Mouse (Mus musculus): ENCODE data around the gene Atp8a2. TPM values are rescaled to one million over a fixed set of nuclear protein-coding genes. Genes with fewer than 3 reads are reported as not detected.
A peak's percentile ranks its signal among the peaks of the same experiment; 100 is the strongest.

The Atp8a2 gene
- total RNA-seq, 2 experiments from 2014 or later: 72.2 to 76.0 TPM

GRCm38 (mm10) chr14:60086254-60086807, 110.6 kb downstream of the Atp8a2 start:
- TF ChIP-seq CTCF (IDR thresholded peaks at IDR 0.05): no peak
- Histone ChIP-seq H3K4me3 (peak overlapping the region; percentile 51), H3K27ac (no peak overlapping the region)
- no peak for DNase-seq (ENCODE audit: extremely low spot score in 1 of 2, low spot score in 2 of 2)
- intact Hi-C loops (cut with DNase I): no loop called here

GRCm38 (mm10) chr14:60082771-60083170, 114.2 kb downstream of the Atp8a2 start:
- no peak for TF ChIP-seq CTCF (IDR thresholded peaks at IDR 0.05)
- Histone ChIP-seq H3K27ac (no peak overlapping the region), H3K4me3 (no peak overlapping the region)
- no peak for DNase-seq (ENCODE audit: extremely low spot score in 1 of 2, low spot score in 2 of 2)
- intact Hi-C loops (cut with DNase I): no loop called here

DNA sequence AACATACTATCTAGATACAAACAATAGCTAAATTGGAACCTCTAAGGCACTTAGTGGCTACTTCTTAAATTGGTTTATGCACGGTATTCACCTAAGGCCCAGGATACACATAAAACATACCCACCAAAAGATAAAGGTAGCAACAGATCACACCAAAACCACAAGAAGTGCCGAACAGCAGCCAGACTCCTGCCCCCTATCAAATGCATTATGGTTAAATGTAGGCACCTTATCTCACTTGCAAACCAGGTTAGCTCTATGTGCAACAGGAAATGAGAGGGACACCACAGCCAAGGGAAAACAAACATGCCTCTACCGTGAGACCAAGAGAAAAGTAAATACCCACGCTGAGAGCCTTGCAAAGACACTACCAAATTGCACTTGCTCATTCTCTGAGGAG, 124.5 kb downstream of the Atp8a2 start:
- Histone ChIP-seq H3K4me3 (no peak overlapping the region), H3K27ac (no peak overlapping the region)
- intact Hi-C loops (cut with DNase I): no loop called here
- DNase-seq (ENCODE audit: extremely low spot score in 1 of 2, low spot score in 2 of 2): no peak
- no peak for TF ChIP-seq CTCF (IDR thresholded peaks at IDR 0.05)

GRCm38 (mm10) chr14:60065186-60065585, 131.8 kb downstream of the Atp8a2 start:
- Histone ChIP-seq H3K4me3 (no peak overlapping the region), H3K27ac (no peak overlapping the region)
- DNase-seq (ENCODE audit: extremely low spot score in 1 of 2, low spot score in 2 of 2): peak in 1 of 2 experiments; percentile 3
- intact Hi-C loops (cut with DNase I): no loop called here
- TF ChIP-seq CTCF (IDR thresholded peaks at IDR 0.05): no peak

- Histone ChIP-seq H3K4me3 (no peak overlapping the region), H3K27ac (no peak overlapping the region)
- no peak for DNase-seq (ENCODE audit: extremely low spot score in 1 of 2, low spot score in 2 of 2)
- intact Hi-C loops (cut with DNase I): no loop called here
- no peak for TF ChIP-seq CTCF (IDR thresholded peaks at IDR 0.05)
These were observed 136.0 kb downstream of the Atp8a2 start for GRCm38 (mm10) chr14:60061023-60061422.

DNA sequence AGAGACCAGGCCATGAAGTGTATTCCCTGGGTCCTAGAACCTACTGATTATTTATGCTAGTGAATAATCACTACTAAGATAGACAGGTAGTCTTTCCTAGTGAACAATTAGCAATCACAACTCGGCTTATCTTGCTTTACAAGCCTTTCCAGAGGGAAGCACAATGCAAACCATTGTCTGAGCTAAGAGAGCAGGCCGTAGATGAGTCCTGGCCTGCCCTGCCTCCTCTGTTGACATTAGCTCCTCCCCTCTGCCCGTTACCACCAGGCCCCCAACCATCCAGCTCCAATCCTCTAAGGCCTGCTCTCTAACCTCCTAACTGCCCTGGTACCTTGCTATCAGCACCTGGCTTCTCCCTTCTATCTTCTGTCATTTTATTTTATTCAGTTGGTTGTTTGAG, 138.1 kb downstream of the Atp8a2 start:
- Histone ChIP-seq H3K4me3 (no peak overlapping the region), H3K27ac (no peak overlapping the region)
- DNase-seq (ENCODE audit: extremely low spot score in 1 of 2, low spot score in 2 of 2): no peak
- no peak for TF ChIP-seq CTCF (IDR thresholded peaks at IDR 0.05)
- intact Hi-C loops (cut with DNase I): no loop called here

DNA sequence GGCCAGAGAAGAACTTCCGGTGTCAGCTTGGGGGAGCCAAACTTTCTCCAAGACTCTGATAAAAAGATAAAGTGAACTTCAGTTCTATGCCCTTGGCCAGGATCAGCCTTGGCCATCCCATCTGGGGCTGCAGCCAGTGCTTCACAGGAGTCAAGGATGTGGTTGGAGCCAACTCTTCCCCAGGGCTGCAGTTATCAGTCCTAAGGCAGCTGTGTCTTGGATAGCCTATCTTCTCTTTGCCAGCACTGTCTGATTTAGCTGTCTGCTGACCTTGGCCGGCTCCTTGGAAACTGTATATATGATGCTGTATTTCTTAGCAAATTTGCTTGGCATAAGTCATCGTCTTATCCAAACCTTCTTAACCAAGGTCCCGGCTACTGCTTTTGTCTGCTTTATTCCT, 141.7 kb downstream of the Atp8a2 start:
- H3K27ac ChIP-seq: no peak overlapping the region
- intact Hi-C loops (cut with DNase I): no loop called here
- no peak overlapping the region for H3K4me3 ChIP-seq
- DNase-seq (ENCODE audit: extremely low spot score in 1 of 2, low spot score in 2 of 2): no peak
- TF ChIP-seq CTCF (IDR thresholded peaks at IDR 0.05): no peak

DNA sequence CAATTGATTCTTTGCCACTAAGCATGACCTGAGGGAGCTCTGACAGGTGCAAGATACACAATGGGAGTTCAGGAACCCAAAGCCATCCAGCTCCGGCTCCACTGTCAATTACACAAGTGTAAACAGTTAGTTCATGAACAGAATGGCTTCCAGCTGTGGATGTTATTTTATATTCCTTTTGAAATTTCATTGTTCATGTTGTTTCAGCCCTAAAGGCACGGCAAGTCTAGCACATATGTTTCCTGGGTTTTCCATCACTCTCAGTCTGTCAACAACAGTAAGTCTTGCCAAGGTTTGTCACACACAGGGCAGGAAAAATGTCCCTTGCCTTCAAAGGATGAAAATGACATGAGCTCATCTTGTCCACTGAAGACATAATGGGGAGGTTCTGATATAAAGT, 166.3 kb downstream of the Atp8a2 start:
- Histone ChIP-seq H3K27ac (no peak overlapping the region), H3K4me3 (no peak overlapping the region)
- TF ChIP-seq CTCF (IDR thresholded peaks at IDR 0.05): no peak
- no peak for DNase-seq (ENCODE audit: extremely low spot score in 1 of 2, low spot score in 2 of 2)
- intact Hi-C loops (cut with DNase I): no loop called here

GRCm38 (mm10) chr14:60027139-60027538, 169.8 kb downstream of the Atp8a2 start:
- no peak for DNase-seq (ENCODE audit: extremely low spot score in 1 of 2, low spot score in 2 of 2)
- TF ChIP-seq CTCF (IDR thresholded peaks at IDR 0.05): no peak
- H3K4me3 ChIP-seq: no peak overlapping the region
- no peak overlapping the region for H3K27ac ChIP-seq
- intact Hi-C loops (cut with DNase I): loop anchor here (5.0 kb wide), 1 partner anchor 150 kb away; no protein-coding TSS in a partner anchor

DNA sequence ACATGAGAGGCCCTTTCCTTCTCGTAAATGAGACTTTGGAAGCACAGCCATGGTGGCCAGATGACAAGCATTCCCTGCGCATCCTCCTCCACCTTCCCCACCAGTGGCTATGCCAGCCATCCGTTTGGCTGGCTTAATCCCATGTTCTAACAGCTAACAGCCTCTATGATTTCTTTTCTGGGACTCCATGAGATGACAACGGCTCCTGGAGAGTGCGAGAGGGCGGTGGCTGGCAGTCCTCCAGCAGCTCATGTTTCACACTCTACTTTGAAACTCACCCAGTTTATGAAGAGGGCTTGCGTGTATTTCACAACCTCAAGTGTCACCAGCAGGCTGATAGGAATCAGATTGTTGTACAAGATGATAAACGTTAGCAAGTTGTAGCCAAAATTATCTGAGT, 170.3 kb downstream of the Atp8a2 start:
- Histone ChIP-seq H3K4me3 (no peak overlapping the region), H3K27ac (peak overlapping the region; percentile 67)
- intact Hi-C loops (cut with DNase I): loop anchor here (5.0 kb wide), 1 partner anchor 151 kb away; no protein-coding TSS in a partner anchor
- DNase-seq (ENCODE audit: extremely low spot score in 1 of 2, low spot score in 2 of 2): peak; percentile 64 to 83
- no peak for TF ChIP-seq CTCF (IDR thresholded peaks at IDR 0.05)

GRCm38 (mm10) chr14:60015891-60016290, 181.1 kb downstream of the Atp8a2 start:
- TF ChIP-seq CTCF (IDR thresholded peaks at IDR 0.05): peak; percentile 91
- intact Hi-C loops (cut with DNase I): loop anchor here (1.0 kb wide), 1 partner anchor 411 kb away; no protein-coding TSS in a partner anchor

DNA sequence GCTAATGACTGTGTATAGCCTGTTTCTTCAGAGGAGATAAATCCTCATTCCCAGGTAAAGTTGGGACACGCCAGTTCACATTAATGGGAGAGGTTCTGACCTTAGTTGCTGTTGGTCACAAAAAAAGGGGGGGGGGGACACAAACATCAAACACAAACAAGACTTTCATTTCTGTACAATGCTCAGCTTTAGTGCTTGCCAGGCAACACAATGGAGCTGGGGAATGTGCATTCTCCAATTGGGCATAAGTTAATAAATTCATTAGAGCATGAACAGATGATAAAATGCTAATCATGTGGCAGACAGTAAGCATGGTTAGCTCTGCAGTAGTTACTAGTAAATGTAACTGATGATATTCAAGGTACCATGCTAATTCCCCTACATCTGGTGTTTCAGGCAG, 195.2 kb downstream of the Atp8a2 start:
- TF ChIP-seq CTCF (IDR thresholded peaks at IDR 0.05): no peak
- Histone ChIP-seq H3K4me3 (no peak overlapping the region), H3K27ac (no peak overlapping the region)
- DNase-seq (ENCODE audit: extremely low spot score in 1 of 2, low spot score in 2 of 2): no peak
- intact Hi-C loops (cut with DNase I): no loop called here

More at GRCm38 (mm10) chr14:60015891-60016290, 181.1 kb downstream of the Atp8a2 start:
- no peak overlapping the region for H3K27ac ChIP-seq
- peak; percentile 74 to 79 for DNase-seq (ENCODE audit: extremely low spot score in 1 of 2, low spot score in 2 of 2)
- H3K4me3 ChIP-seq: no peak overlapping the region

GRCm38 (mm10) chr14:59988860-59989259, 208.1 kb downstream of the Atp8a2 start:
- Histone ChIP-seq H3K4me3 (no peak overlapping the region), H3K27ac (no peak overlapping the region)
- TF ChIP-seq CTCF (IDR thresholded peaks at IDR 0.05): peak; percentile 40
- intact Hi-C loops (cut with DNase I): no loop called here
- no peak for DNase-seq (ENCODE audit: extremely low spot score in 1 of 2, low spot score in 2 of 2)

Data from left cerebral cortex, adult 2 months (tissue).